Mouse (Mus musculus): ENCODE measurements at regions not wholly inside any gene's neighbourhood (a gene's known extent, or its start where the extent isn't known, plus 50 kb on each side); places are given as distances from the start of the nearest gene placed in this dataset.

GRCm38 (mm10) chr5:112110306-112110969 is 141.9 kb downstream of the Cryba4 start:
- DNase-seq: no peak

GRCm38 (mm10) chr5:112120766-112121165 is 131.6 kb downstream of the Cryba4 start:
- no peak for DNase-seq

GRCm38 (mm10) chr5:112121554-112121953 is 130.8 kb downstream of the Cryba4 start:
- no peak for DNase-seq

GRCm38 (mm10) chr5:112122581-112122980 is 129.7 kb downstream of the Cryba4 start:
- no peak for DNase-seq

GRCm38 (mm10) chr5:112127171-112127570 is 125.1 kb downstream of the Cryba4 start:
- no peak for DNase-seq

GRCm38 (mm10) chr5:112132746-112133145 is 119.6 kb downstream of the Cryba4 start:
- no peak for DNase-seq

GRCm38 (mm10) chr5:112133688-112134573 is 118.4 kb downstream of the Cryba4 start:
- DNase-seq: no peak

- no peak for DNase-seq
Measured at GRCm38 (mm10) chr5:112136646-112137045, 115.7 kb downstream of the Cryba4 start.

GRCm38 (mm10) chr5:112138246-112138645 is 114.1 kb downstream of the Cryba4 start:
- no peak for DNase-seq

- DNase-seq: no peak
Measured at GRCm38 (mm10) chr5:112142731-112143130, 109.6 kb downstream of the Cryba4 start.

- no peak for DNase-seq
Measured at GRCm38 (mm10) chr5:112143993-112144621, 108.2 kb downstream of the Cryba4 start.

- DNase-seq: peak; percentile 39
Measured at GRCm38 (mm10) chr5:112153675-112154085, 98.6 kb downstream of the Cryba4 start.

- DNase-seq: no peak
Measured at GRCm38 (mm10) chr5:112154650-112155049, 97.7 kb downstream of the Cryba4 start.

- DNase-seq: no peak
Measured at GRCm38 (mm10) chr5:112155051-112155450, 97.3 kb downstream of the Cryba4 start.

- no peak for DNase-seq
Measured at GRCm38 (mm10) chr5:112156005-112156404, 96.3 kb downstream of the Cryba4 start.

GRCm38 (mm10) chr5:112166410-112167175 is 85.7 kb downstream of the Cryba4 start:
- no peak for DNase-seq

GRCm38 (mm10) chr5:112167790-112168189 is 84.5 kb downstream of the Cryba4 start:
- no peak for DNase-seq

GRCm38 (mm10) chr5:112171325-112171724 is 81.0 kb downstream of the Cryba4 start:
- no peak for DNase-seq

GRCm38 (mm10) chr5:112179213-112180057 is 72.9 kb downstream of the Cryba4 start:
- no peak for DNase-seq

- DNase-seq: no peak
Measured at GRCm38 (mm10) chr5:112182775-112183174, 69.5 kb downstream of the Cryba4 start.

- no peak for DNase-seq
Measured at GRCm38 (mm10) chr5:112195667-112196066, 56.7 kb downstream of the Cryba4 start.
